Mouse (Mus musculus) neural tube, postnatal 0 days (tissue): ENCODE data around the gene Ar. TPM values are rescaled to one million over a fixed set of nuclear protein-coding genes. Genes with fewer than 3 reads are reported as not detected.

Source experiments
- polyA plus RNA-seq: library from polyadenylated mRNA; unstranded; fragments of >200 nt; fragmentation: Nextera tagmentation; extraction: Ambion mirVana; gene quantifications from 2 replicates; pipeline ENCODE4 v1.2.1, GENCODE M21; 2015

The Ar gene
- 0.45 and 0.48 TPM in 2 replicates for polyA plus RNA-seq

GRCm38 (mm10) chrX:98148531-98149342 is at the start of gene Ar:
TSS of gene Ar (plus strand) at chrX:98148769.

